Mouse (Mus musculus): Measurements from ENCODE around the gene Pes1. TPM values are rescaled to one million over a fixed set of nuclear protein-coding genes. Genes with fewer than 3 reads are reported as not detected.
"Not testable (repeated sequence)": the region's sequence is repeated elsewhere in the genome, so short reads cannot be mapped to it uniquely, and the experiment has no call there.

The Pes1 gene
- total RNA-seq, 2 experiments from 2014 or later = 39.6 to 40.9 TPM

DNA sequence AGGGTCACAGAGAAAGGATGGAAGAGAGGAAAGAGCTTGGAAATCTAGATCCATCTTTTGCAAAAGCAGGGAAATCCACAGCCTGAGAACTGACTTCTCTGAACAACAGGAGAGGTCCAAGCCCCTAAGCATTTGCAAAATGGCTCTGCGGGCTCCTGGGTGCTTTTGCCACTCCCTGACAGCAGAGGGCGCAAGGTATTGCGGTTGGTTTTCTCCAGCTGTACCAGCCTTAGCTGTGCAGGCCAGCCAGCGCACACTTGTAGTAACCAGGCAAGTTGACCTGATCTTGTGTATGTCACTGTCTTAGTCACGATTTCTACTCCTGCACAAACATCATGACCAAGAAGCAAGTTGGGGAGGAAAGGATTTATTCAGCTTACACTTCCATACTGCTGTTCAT, 37.8 kb downstream of the Pes1 start:
- peak; percentile 66 to 79 for DNase-seq (ENCODE audit: low spot score in 2 of 2)

DNA sequence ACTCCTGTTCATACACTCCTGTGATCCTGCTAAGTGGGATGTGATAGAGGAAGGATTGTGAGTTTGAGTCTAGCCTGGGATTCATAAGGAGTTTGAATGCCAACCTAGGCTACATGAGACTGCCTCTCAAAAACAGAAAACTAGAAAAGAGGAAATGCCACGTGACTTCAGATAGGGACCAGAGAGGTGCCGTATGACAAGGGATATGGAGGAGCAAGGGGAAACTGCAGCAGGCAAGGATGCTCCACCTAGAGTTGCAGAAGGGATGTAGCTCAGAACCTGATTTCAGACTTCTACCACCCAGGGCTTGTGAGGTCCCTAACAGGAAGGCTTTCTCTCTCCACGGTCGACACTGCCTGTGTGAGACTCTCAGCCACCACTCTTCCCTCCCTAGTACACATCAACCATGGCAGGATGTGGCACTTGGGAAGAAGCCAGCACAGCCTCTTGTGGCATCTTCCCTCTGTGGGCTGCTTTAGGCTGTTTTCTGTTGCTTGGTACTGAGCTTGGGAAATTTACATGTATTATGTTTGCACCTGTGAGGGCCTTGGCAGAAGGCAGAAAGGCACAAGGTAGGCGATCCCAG, 41.5 kb downstream of the Pes1 start:
- DNase-seq (ENCODE audit: low spot score in 2 of 2) = no peak

DNA sequence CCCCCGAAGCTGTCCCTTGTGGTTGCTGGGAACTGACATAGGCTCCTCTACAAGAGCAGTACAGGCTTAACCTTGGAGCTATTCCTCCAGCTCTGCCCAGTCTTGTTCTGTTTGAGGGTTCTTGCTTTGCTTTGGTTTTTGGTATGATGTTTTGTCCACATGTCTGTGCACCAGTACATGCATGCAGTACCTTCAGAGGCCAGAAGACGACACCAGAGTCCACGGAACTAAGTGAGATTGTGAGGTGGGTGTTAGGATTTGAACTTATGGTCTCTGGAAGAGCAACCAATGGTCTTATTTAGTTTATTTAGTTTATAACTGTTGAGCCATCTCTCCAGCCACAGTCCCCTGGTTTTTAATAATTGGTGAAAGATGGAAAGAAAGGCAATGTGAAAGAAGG, 42.7 kb downstream of the Pes1 start:
- no peak for DNase-seq (ENCODE audit: low spot score in 2 of 2)

GRCm38 (mm10) chr11:4012616-4013015, 48.8 kb downstream of the Pes1 start:
- DNase-seq (ENCODE audit: low spot score in 2 of 2) = no peak

DNA sequence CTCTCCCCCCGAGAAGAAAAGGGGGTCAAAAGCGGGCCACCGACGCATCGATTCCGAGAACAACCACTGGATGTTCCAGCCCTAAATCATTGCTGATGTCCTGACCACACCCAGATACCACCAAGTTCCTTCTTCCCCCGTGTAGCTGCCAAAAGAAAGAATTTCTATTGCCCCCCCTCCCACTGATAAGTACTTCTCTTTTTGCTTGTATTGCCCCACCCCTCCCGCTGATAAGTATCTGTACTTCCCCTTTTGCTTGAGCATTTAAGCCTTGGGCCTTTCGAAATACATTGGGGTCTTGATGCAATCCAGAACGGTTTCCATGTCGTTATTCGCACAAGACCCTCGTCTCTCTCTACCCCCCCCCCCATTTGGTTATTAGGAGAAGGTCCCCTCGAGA, 52.0 kb downstream of the Pes1 start:
- not testable (repeated sequence) for DNase-seq (ENCODE audit: low spot score in 2 of 2)

DNA sequence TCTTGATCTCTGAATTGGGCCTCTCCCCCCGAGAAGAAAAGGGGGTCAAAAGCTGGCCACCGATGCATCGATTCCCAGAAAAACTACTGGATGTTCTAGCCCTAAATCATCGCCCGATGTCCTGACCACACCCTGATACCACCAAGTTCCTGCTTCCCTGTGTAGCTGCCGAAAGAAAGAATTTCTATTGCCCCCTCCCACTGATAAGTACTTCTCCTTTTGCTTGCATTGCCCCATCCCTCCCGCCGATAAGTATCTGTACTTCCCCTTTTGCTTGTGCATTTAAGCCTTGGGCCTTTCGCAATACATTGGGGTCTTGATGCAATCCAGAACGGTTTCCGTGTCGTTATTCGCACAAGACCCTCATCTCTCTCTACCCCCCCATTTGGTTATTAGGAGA, 58.3 kb downstream of the Pes1 start:
- not testable (repeated sequence) for DNase-seq (ENCODE audit: low spot score in 2 of 2)

DNA sequence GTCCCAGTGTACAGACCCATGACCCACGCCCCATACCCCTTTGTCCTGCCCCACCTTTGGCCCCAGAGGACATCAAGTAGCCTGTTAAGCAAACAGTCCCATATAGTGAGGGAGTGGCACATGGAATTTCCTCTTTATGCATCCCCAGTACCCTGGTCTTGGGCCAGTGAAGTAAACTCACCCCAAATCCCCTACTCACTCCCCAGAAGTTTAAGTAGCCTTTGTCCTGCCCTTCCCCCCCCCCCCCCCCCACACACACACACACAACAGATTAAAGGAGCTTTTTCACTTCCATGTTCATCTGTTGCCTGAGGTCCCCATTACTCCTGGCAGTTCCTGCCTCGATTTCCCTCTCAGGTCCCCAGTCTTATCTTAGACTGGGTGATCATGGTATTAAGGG, 59.5 kb downstream of the Pes1 start:
- no peak for DNase-seq (ENCODE audit: low spot score in 2 of 2)

GRCm38 (mm10) chr11:4027066-4027465, 63.3 kb downstream of the Pes1 start:
- DNase-seq (ENCODE audit: low spot score in 2 of 2) = no peak

GRCm38 (mm10) chr11:4027561-4028334, 64.0 kb downstream of the Pes1 start:
- peak in 1 of 2 experiments; percentile 26 for DNase-seq (ENCODE audit: low spot score in 2 of 2)

DNA sequence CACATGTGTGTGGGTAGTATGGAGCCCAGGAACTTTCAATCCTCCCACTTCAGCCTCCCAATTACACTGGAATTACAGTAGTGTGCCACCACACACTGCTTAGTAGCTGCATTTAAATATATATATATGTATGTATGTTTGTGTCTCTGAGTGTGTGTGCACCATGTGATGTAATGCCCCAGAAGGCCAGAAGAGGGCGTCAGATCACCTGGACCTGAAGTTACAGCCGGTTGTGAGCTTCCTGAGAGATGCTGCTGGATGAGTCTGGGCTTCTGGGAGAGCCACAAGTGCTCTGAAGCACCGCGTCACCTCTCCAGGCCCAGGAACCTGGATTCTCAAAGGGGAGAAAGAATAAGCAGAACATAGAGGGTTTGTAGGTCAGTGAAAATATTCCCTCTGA, 65.6 kb downstream of the Pes1 start:
- DNase-seq (ENCODE audit: low spot score in 2 of 2) = no peak

Other genes with a start within 250 kb of the Pes1 start
- gene Osbp2, start 100.1 kb upstream of the Pes1 start, total RNA-seq (2021) = 10 to 100 TPM; 82.8 to 89.6 TPM
- gene 4921536K21Rik, start 68.9 kb upstream of the Pes1 start, total RNA-seq (2021) = under 1 TPM; 0.24 to 0.81 TPM
- 10 to 100 TPM; 23.8 to 24.0 TPM for gene Dusp18, start 68.7 kb upstream of the Pes1 start, total RNA-seq (2021)
- 10 to 100 TPM; 21.9 to 22.3 TPM for gene Slc35e4, start 49.3 kb upstream of the Pes1 start, total RNA-seq (2021)
- 10 to 100 TPM; 17.6 to 20.3 TPM for gene Tcn2, start 31.8 kb upstream of the Pes1 start, total RNA-seq (2021)
- gene 4930556J24Rik, start 12.8 kb downstream of the Pes1 start, total RNA-seq (2021) = not detected
- gene Gal3st1, start 19.7 kb downstream of the Pes1 start, total RNA-seq (2021) = 10 to 100 TPM; 20.4 to 23.0 TPM
- under 1 TPM in 1 of 2 experiments, not detected in 1; 0.55 TPM for gene Sec14l4, start 67.5 kb downstream of the Pes1 start, total RNA-seq (2021)
- 1 to 10 TPM; 3.1 TPM for gene Sec14l3, start 100.9 kb downstream of the Pes1 start, total RNA-seq (2021)
- gene Mtfp1, start 131.5 kb downstream of the Pes1 start, total RNA-seq (2021) = 100 to 1,000 TPM in 1 of 2 experiments, 10 to 100 TPM in 1; 95.0 to 100 TPM
- gene Sec14l2, start 159.4 kb downstream of the Pes1 start, total RNA-seq (2021) = 10 to 100 TPM; 43.2 to 44.3 TPM
- gene Rnf215, start 171.2 kb downstream of the Pes1 start, total RNA-seq (2021) = 10 to 100 TPM; 34.4 to 38.2 TPM
- gene Ccdc157, start 196.3 kb downstream of the Pes1 start, total RNA-seq (2021) = 10 to 100 TPM; 13.0 to 13.1 TPM
- 10 to 100 TPM; 68.8 to 72.5 TPM for gene Sf3a1, start 196.4 kb downstream of the Pes1 start, total RNA-seq (2021)
- 10 to 100 TPM; 29.4 to 30.6 TPM for gene Tbc1d10a, start 222.8 kb downstream of the Pes1 start, total RNA-seq (2021)

All from layer of hippocampus, postnatal 14 days (tissue).